Mouse (Mus musculus) small intestine, adult 2 months (tissue): ENCODE data around the gene Rtkn2.

Source experiments
- CTCF ChIP-seq: fragments of 200-500 bp; IDR thresholded peaks from 2 replicates; pipeline ENCODE4 v1.5.1; 2012; ENCODE audit warnings: low read depth, mild to moderate bottlenecking, control low read depth, inconsistent platforms, low read length, moderate library complexity, mixed read lengths; ENCODE audit not compliant: insufficient replicate concordance, insufficient read length; ENCODE audit errors: extremely low read depth
- POLR2A ChIP-seq: fragments of 200-500 bp; IDR thresholded peaks from 2 replicates; pipeline ENCODE4 v1.6.1; 2012; ENCODE audit warnings: low read depth, mild to moderate bottlenecking, control low read depth, inconsistent platforms, low read length, moderate library complexity

- TF ChIP-seq CTCF (no peak), POLR2A (no peak)
Observed at GRCm38 (mm10) chr10:68035707-68036367, 56.5 kb downstream of the Rtkn2 start.
